Mouse (Mus musculus) kidney, adult 2 months (tissue): ENCODE results near the gene Dhx29.

Experiments used
- CTCF ChIP-seq: fragments of 200-500 bp; conservative IDR thresholded peaks from 2 replicates; pipeline ENCODE4 v1.5.1; 2011; ENCODE audit warnings: low read depth, mild to moderate bottlenecking, control low read depth, low read length, moderate library complexity, mixed read lengths; ENCODE audit not compliant: insufficient read depth, insufficient read length
- POLR2A ChIP-seq: fragments of 200-500 bp; IDR thresholded peaks from one replicate; pipeline ENCODE4 v1.6.1; 2011; ENCODE audit warnings: low read depth, low read length, control low read depth

- TF ChIP-seq CTCF (no peak), POLR2A (no peak)
Measured at GRCm38 (mm10) chr13:112993531-112994152, 66.4 kb downstream of the Dhx29 start, which contains the start of gene Mcidas.
